Mouse (Mus musculus) midbrain, embryonic 14.5 days (tissue): Measurements from ENCODE around the gene Zfp949. TPM values are rescaled to one million over a fixed set of nuclear protein-coding genes. Genes with fewer than 3 reads are reported as not detected.
A peak's percentile ranks its signal among the peaks of the same experiment; 100 is the strongest.

Source experiments
- ATAC-seq: fragments of 200-750 bp; cut with Nextera tagmentation; 2 replicates; pipeline ENCODE4 v1.8.0; 2017; ENCODE audit warnings: moderate number of reproducible peaks, moderate library complexity; ENCODE audit not compliant: low FRiP score, low TSS enrichment
- DNase-seq: peaks from one replicate; pipeline ENCODE4 v3.0.0-alpha.2; 2015
- H3K27ac ChIP-seq: fragments of 300-500 bp; sonication (generic); replicated peaks from 2 replicates; pipeline ENCODE4 v1.5.1; 2014; ENCODE audit warnings: mild to moderate bottlenecking, low read depth, low read length, moderate library complexity
- H3K27me3 ChIP-seq: fragments of 300-500 bp; sonication (generic); 2 replicates; pipeline ENCODE4 v1.6.1; 2014; ENCODE audit warnings: low read length, control low read depth, mixed read lengths; ENCODE audit not compliant: control insufficient read depth, insufficient read depth
- H3K36me3 ChIP-seq: fragments of 300-500 bp; sonication (generic); 2 replicates; pipeline ENCODE4 v1.6.1; 2014; ENCODE audit warnings: low read length, control low read depth; ENCODE audit not compliant: control insufficient read depth, insufficient read depth
- H3K4me1 ChIP-seq: fragments of 300-500 bp; sonication (generic); 2 replicates; pipeline ENCODE4 v1.6.1; 2014; ENCODE audit warnings: mild to moderate bottlenecking, antibody characterized with exemption, low read length, control low read depth; ENCODE audit not compliant: control insufficient read depth, insufficient read depth
- H3K4me2 ChIP-seq: fragments of 300-500 bp; sonication (generic); 2 replicates; pipeline ENCODE4 v1.6.1; 2014; ENCODE audit warnings: mild to moderate bottlenecking, low read length, moderate library complexity
- H3K4me3 ChIP-seq: fragments of 300-500 bp; sonication (generic); replicated peaks from 2 replicates; pipeline ENCODE4 v1.5.1; 2014; ENCODE audit warnings: low read depth, low read length
- H3K9ac ChIP-seq: fragments of 300-500 bp; sonication (generic); replicated peaks from 2 replicates; pipeline ENCODE4 v1.6.1; 2014; ENCODE audit warnings: mild to moderate bottlenecking, low read length, moderate library complexity
- H3K9me3 ChIP-seq: fragments of 300-500 bp; sonication (generic); 2 replicates; pipeline ENCODE4 v1.6.1; 2016; ENCODE audit warnings: low read length, control low read depth, mixed read lengths; ENCODE audit not compliant: control insufficient read depth
- whole genome bisulfite sequencing: fragments of 180-500 bp; shearing (Covaris S2); extraction: QIAGEN DNeasy Blood & Tissue Kit; methylation state at CpG from one replicate; pipeline ENCODE4 v1.1.7; 2014; 5-methylcytosine and 5-hydroxymethylcytosine counted together
- polyA plus RNA-seq: library from polyadenylated mRNA; unstranded; fragments of >200 nt; fragmentation: Nextera tagmentation; extraction: Ambion mirVana; gene quantifications from 2 replicates; pipeline ENCODE4 v1.2.1, GENCODE M21; 2014

The Zfp949 gene
- polyA plus RNA-seq, 1 experiment from 2014 or later: 16.5 TPM

GRCm38 (mm10) chr9:88529979-88530580 lies 17.7 kb upstream of the Zfp949 start:
- WGBS: 88% methylated on average over 5 of the region's 5 CpGs
- DNase-seq: no peak
- ATAC-seq: no peak
- Histone ChIP-seq H3K9ac (no peak overlapping the region), H3K36me3 (no peaks in the 10 kb centered on the region), H3K27ac (no peak overlapping the region), H3K4me1 (no peaks in the 10 kb centered on the region), H3K9me3 (no peaks in the 10 kb centered on the region), H3K4me3 (no peak overlapping the region), H3K27me3 (no peaks in the 10 kb centered on the region), H3K4me2 (no peak overlapping the region)

GRCm38 (mm10) chr9:88534093-88534492 lies 13.7 kb upstream of the Zfp949 start:
- Histone ChIP-seq H3K9ac (no peak overlapping the region), H3K4me3 (no peak overlapping the region), H3K27me3 (no peaks in the 10 kb centered on the region), H3K27ac (no peak overlapping the region), H3K9me3 (no peaks in the 10 kb centered on the region), H3K4me2 (no peak overlapping the region), H3K4me1 (no peaks in the 10 kb centered on the region), H3K36me3 (no peaks in the 10 kb centered on the region)
- no peak for ATAC-seq
- no peak for DNase-seq
- 93% methylated on average over 5 of the region's 5 CpGs for WGBS

- 76% methylated on average over 5 of the region's 5 CpGs for WGBS
- H3K9me3 ChIP-seq: no peaks in the 10 kb centered on the region
- H3K27ac ChIP-seq: no peak overlapping the region
- no peaks in the 10 kb centered on the region for H3K27me3 ChIP-seq
- DNase-seq: no peak
- H3K36me3 ChIP-seq: no peaks in the 10 kb centered on the region
- no peak for ATAC-seq
- no peak overlapping the region for H3K4me2 ChIP-seq
- no peaks in the 10 kb centered on the region for H3K4me1 ChIP-seq
- no peak overlapping the region for H3K4me3 ChIP-seq
- no peak overlapping the region for H3K9ac ChIP-seq
Measured at GRCm38 (mm10) chr9:88539546-88540224, 8.1 kb upstream of the Zfp949 start.

- no peaks in the 10 kb centered on the region for H3K36me3 ChIP-seq
- no peak overlapping the region for H3K9ac ChIP-seq
- no peaks in the 10 kb centered on the region for H3K27me3 ChIP-seq
- H3K27ac ChIP-seq: no peak overlapping the region
- DNase-seq (peak; percentile 79), ATAC-seq (peak; percentile 31; the same call in 1 of the 2 replicates)
- 29% methylated on average over 2 of the region's 2 CpGs for WGBS
- no peak overlapping the region for H3K4me3 ChIP-seq
- H3K4me2 ChIP-seq: no peak overlapping the region
- H3K9me3 ChIP-seq: no peaks in the 10 kb centered on the region
- H3K4me1 ChIP-seq: no peaks in the 10 kb centered on the region
Measured at GRCm38 (mm10) chr9:88542816-88543215, 5.0 kb upstream of the Zfp949 start.

- WGBS: 28% methylated on average over 3 of the region's 3 CpGs
- H3K4me1 ChIP-seq: peaks cover 18% of the 10 kb centered on the region
- no peaks in the 10 kb centered on the region for H3K36me3 ChIP-seq
- DNase-seq (peak; percentile 80), ATAC-seq (no peak)
- no peaks in the 10 kb centered on the region for H3K27me3 ChIP-seq
- H3K27ac ChIP-seq: no peak overlapping the region
- H3K4me3 ChIP-seq: no peak overlapping the region
- no peak overlapping the region for H3K4me2 ChIP-seq
- no peak overlapping the region for H3K9ac ChIP-seq
- H3K9me3 ChIP-seq: no peaks in the 10 kb centered on the region
Measured at GRCm38 (mm10) chr9:88545534-88545933, 2.3 kb upstream of the Zfp949 start.

GRCm38 (mm10) chr9:88546166-88546565 lies 1.7 kb upstream of the Zfp949 start:
- H3K9ac ChIP-seq: no peak overlapping the region
- H3K9me3 ChIP-seq: no peaks in the 10 kb centered on the region
- no peaks in the 10 kb centered on the region for H3K27me3 ChIP-seq
- H3K36me3 ChIP-seq: no peaks in the 10 kb centered on the region
- ATAC-seq (no peak), DNase-seq (peak; percentile 81)
- WGBS: 5% methylated on average over 2 of the region's 2 CpGs
- no peak overlapping the region for H3K4me3 ChIP-seq
- H3K27ac ChIP-seq: no peak overlapping the region
- no peak overlapping the region for H3K4me2 ChIP-seq
- peaks cover 24% of the 10 kb centered on the region for H3K4me1 ChIP-seq

- ATAC-seq: no peak
- Histone ChIP-seq H3K36me3 (no peaks in the 10 kb centered on the region), H3K4me2 (no peak overlapping the region), H3K4me3 (no peak overlapping the region), H3K27ac (no peak overlapping the region), H3K9me3 (no peaks in the 10 kb centered on the region), H3K27me3 (no peaks in the 10 kb centered on the region), H3K4me1 (peaks cover 27% of the 10 kb centered on the region), H3K9ac (no peak overlapping the region)
- 64% methylated on average over 8 of the region's 8 CpGs for WGBS
- no peak for DNase-seq
Measured at GRCm38 (mm10) chr9:88546657-88547056, 1.2 kb upstream of the Zfp949 start.

- ATAC-seq (0 out of 2 replicates have a peak, but pooled peaks have one; percentile 44), DNase-seq (peak; percentile 74)
- H3K27me3 ChIP-seq: no peaks in the 10 kb centered on the region
- H3K4me2 ChIP-seq: peak overlapping the region; percentile 83
- H3K4me3 ChIP-seq: peak overlapping the region; percentile 62
- 29% methylated on average over 7 of the region's 7 CpGs for WGBS
- no peaks in the 10 kb centered on the region for H3K9me3 ChIP-seq
- no peak overlapping the region; the same call in 1 of the 2 replicates for H3K27ac ChIP-seq
- no peak overlapping the region for H3K9ac ChIP-seq
- peaks cover 3% of the 10 kb centered on the region; the same call in 1 of the 2 replicates for H3K36me3 ChIP-seq
- H3K4me1 ChIP-seq: peaks cover 27% of the 10 kb centered on the region
Measured at GRCm38 (mm10) chr9:88547270-88547669, 550 bp upstream of the Zfp949 start.

GRCm38 (mm10) chr9:88548614-88548945 lies 760 bp downstream of the Zfp949 start:
- Histone ChIP-seq H3K9ac (peak overlapping the region; percentile 72), H3K4me2 (peak overlapping the region; percentile 83), H3K36me3 (peaks cover 11% of the 10 kb centered on the region; the same call in 1 of the 2 replicates), H3K9me3 (no peaks in the 10 kb centered on the region), H3K4me1 (peaks cover 27% of the 10 kb centered on the region), H3K27me3 (no peaks in the 10 kb centered on the region), H3K4me3 (peak overlapping the region; percentile 62), H3K27ac (peak overlapping the region; percentile 80)
- 6% methylated on average over 8 of the region's 8 CpGs for WGBS
- ATAC-seq (no peak), DNase-seq (no peak)
